Mouse (Mus musculus) gastrocnemius, postnatal 10 days (tissue): ENCODE results near the gene Aipl1. TPM values are rescaled to one million over a fixed set of nuclear protein-coding genes. Genes with fewer than 3 reads are reported as not detected.
A peak's percentile ranks its signal among the peaks of the same experiment; 100 is the strongest.

Experiments
- DNase-seq: peaks from one replicate; pipeline ENCODE4 v3.0.0; 2021; ENCODE audit warnings: mixed read lengths
- long read RNA-seq, 2 experiments: library from polyadenylated mRNA; stranded (forward); transcript quantifications; one replicate each; pipeline ENCODE4 v2.0.0; 2021
- total RNA-seq, 2 experiments: library from RNA; stranded (reverse); gene quantifications; 2 replicates each; pipeline ENCODE4 v1.2.3; 2021

The Aipl1 gene
- under 1 TPM; 0.16 to 0.23 TPM for total RNA-seq
- long read RNA-seq, experiment 1 = 0 reads
- long read RNA-seq, experiment 2 = 0 reads

GRCm38 (mm10) chr11:72037409-72037808 is at the start of gene Aipl1:
TSS of gene Aipl1 (minus strand) at chr11:72037509.
- DNase-seq = no peak

GRCm38 (mm10) chr11:72086251-72087046 is 49.1 kb upstream of the Aipl1 start:
- peak; percentile 20 for DNase-seq

- DNase-seq = no peak
These were observed 47.0 kb upstream of the Aipl1 start for GRCm38 (mm10) chr11:72084337-72084736.

GRCm38 (mm10) chr11:72082601-72083000 is 45.3 kb upstream of the Aipl1 start:
- no peak for DNase-seq

- no peak for DNase-seq
These were observed 43.2 kb upstream of the Aipl1 start for GRCm38 (mm10) chr11:72080461-72080860.

GRCm38 (mm10) chr11:72078647-72079046 is 41.3 kb upstream of the Aipl1 start:
- no peak for DNase-seq

GRCm38 (mm10) chr11:72078056-72078455 is 40.7 kb upstream of the Aipl1 start:
- DNase-seq = no peak

GRCm38 (mm10) chr11:72074230-72074629 is 36.9 kb upstream of the Aipl1 start:
- DNase-seq = no peak

GRCm38 (mm10) chr11:72072331-72072905 is 35.1 kb upstream of the Aipl1 start:
- no peak for DNase-seq

GRCm38 (mm10) chr11:72070733-72071132 is 33.4 kb upstream of the Aipl1 start:
- no peak for DNase-seq

GRCm38 (mm10) chr11:72068026-72068425 is 30.7 kb upstream of the Aipl1 start:
- DNase-seq = no peak

- DNase-seq = no peak
These were observed 30.0 kb upstream of the Aipl1 start for GRCm38 (mm10) chr11:72067326-72067725.

GRCm38 (mm10) chr11:72066330-72066729 is 29.0 kb upstream of the Aipl1 start:
- peak; percentile 22 for DNase-seq

GRCm38 (mm10) chr11:72065103-72065502 is 27.8 kb upstream of the Aipl1 start:
- DNase-seq = no peak

- no peak for DNase-seq
These were observed 27.1 kb upstream of the Aipl1 start for GRCm38 (mm10) chr11:72064414-72064813.

- no peak for DNase-seq
These were observed 23.8 kb upstream of the Aipl1 start for GRCm38 (mm10) chr11:72061093-72061620.

GRCm38 (mm10) chr11:72060416-72060815 is 23.1 kb upstream of the Aipl1 start:
- DNase-seq = no peak

GRCm38 (mm10) chr11:72057166-72057565 is 19.9 kb upstream of the Aipl1 start:
- no peak for DNase-seq

- no peak for DNase-seq
These were observed 17.9 kb upstream of the Aipl1 start for GRCm38 (mm10) chr11:72055176-72055575.

GRCm38 (mm10) chr11:72052636-72053035 is 15.3 kb upstream of the Aipl1 start:
- peak; percentile 73 for DNase-seq

GRCm38 (mm10) chr11:72052221-72052620 is 14.9 kb upstream of the Aipl1 start:
- DNase-seq = no peak

- DNase-seq = peak; percentile 54
These were observed 13.9 kb upstream of the Aipl1 start for GRCm38 (mm10) chr11:72050895-72051858.
